Mouse (Mus musculus) embryonic fibroblast, embryonic 13.5 days (primary cell): ENCODE measurements around the gene Cuedc1.

ENCODE experiments used
- CTCF ChIP-seq: IDR thresholded peaks from 2 replicates; pipeline ENCODE4 v1.5.1; 2011; ENCODE audit warnings: mild to moderate bottlenecking, control low read depth, low read length, moderate library complexity, borderline replicate concordance; ENCODE audit not compliant: insufficient read depth
- POLR2A ChIP-seq: IDR thresholded peaks from 2 replicates; pipeline ENCODE4 v1.6.1; 2011; ENCODE audit warnings: low read depth, mild to moderate bottlenecking, control low read depth, low read length, moderate library complexity

- no peak for TF ChIP-seq POLR2A
- TF ChIP-seq CTCF = no peak
These were observed 8.4 kb downstream of the Cuedc1 start for GRCm38 (mm10) chr11:88106292-88106554.
